Mouse (Mus musculus) CD8-positive naive resting alpha-beta T cell, adult 2 months (primary cell): ENCODE results near the gene Kxd1.

ENCODE experiments used
- DNase-seq, 2 experiments: peaks; one replicate each; pipeline ENCODE4 v3.0.0; 2022; ENCODE audit warnings: low read depth in 2 of 2, low spot score in 2 of 2

Gene Kxd1

GRCm38 (mm10) chr8:70527512-70528181, at the start of gene Kxd1, which contains the start of gene Fkbp8:
Gene Kxd1 (minus strand): TSS chr8:70527956.
Gene Fkbp8 (plus strand): TSS chr8:70527724.
- DNase-seq = peak; percentile 91 to 96

- no peak for DNase-seq
Measured at GRCm38 (mm10) chr8:70577207-70577606, 49.5 kb upstream of the Kxd1 start.

- no peak for DNase-seq
Measured at GRCm38 (mm10) chr8:70574915-70575314, 47.2 kb upstream of the Kxd1 start.

- DNase-seq = no peak
Measured at GRCm38 (mm10) chr8:70574302-70574701, 46.5 kb upstream of the Kxd1 start.

- no peak for DNase-seq
Measured at GRCm38 (mm10) chr8:70570990-70571389, 43.2 kb upstream of the Kxd1 start.

- DNase-seq = no peak
Measured at GRCm38 (mm10) chr8:70570360-70570759, 42.6 kb upstream of the Kxd1 start.

GRCm38 (mm10) chr8:70565561-70565960, 37.8 kb upstream of the Kxd1 start:
- no peak for DNase-seq

GRCm38 (mm10) chr8:70564696-70565235, 37.0 kb upstream of the Kxd1 start:
- DNase-seq = no peak

GRCm38 (mm10) chr8:70563763-70564387, 36.1 kb upstream of the Kxd1 start:
- DNase-seq = no peak

GRCm38 (mm10) chr8:70562802-70563201, 35.0 kb upstream of the Kxd1 start:
- DNase-seq = no peak

GRCm38 (mm10) chr8:70561809-70562535, 34.2 kb upstream of the Kxd1 start:
- no peak for DNase-seq

GRCm38 (mm10) chr8:70561357-70561756, 33.6 kb upstream of the Kxd1 start:
- no peak for DNase-seq

GRCm38 (mm10) chr8:70560564-70560963, 32.8 kb upstream of the Kxd1 start:
- no peak for DNase-seq

GRCm38 (mm10) chr8:70560096-70560495, 32.3 kb upstream of the Kxd1 start:
- no peak for DNase-seq

GRCm38 (mm10) chr8:70558983-70559382, 31.2 kb upstream of the Kxd1 start:
- DNase-seq = peak in 1 of 2 experiments; percentile 12

- peak in 1 of 2 experiments; percentile 46 for DNase-seq
Measured at GRCm38 (mm10) chr8:70558334-70558733, 30.6 kb upstream of the Kxd1 start.

GRCm38 (mm10) chr8:70555079-70555747, 27.5 kb upstream of the Kxd1 start:
- DNase-seq = no peak

GRCm38 (mm10) chr8:70553740-70554139, 26.0 kb upstream of the Kxd1 start:
- DNase-seq = no peak

- DNase-seq = no peak
Measured at GRCm38 (mm10) chr8:70552836-70553235, 25.1 kb upstream of the Kxd1 start.

- no peak for DNase-seq
Measured at GRCm38 (mm10) chr8:70551558-70552161, 23.9 kb upstream of the Kxd1 start.
